Mouse (Mus musculus): ENCODE measurements around the gene Patj. TPM values are rescaled to one million over a fixed set of nuclear protein-coding genes. Genes with fewer than 3 reads are reported as not detected.
A peak's percentile ranks its signal among the peaks of the same experiment; 100 is the strongest.

The Patj gene
- polyA plus RNA-seq, 1 experiment from 2014 or later, result 28.4 TPM

GRCm38 (mm10) chr4:98667009-98667408 lies 271.4 kb downstream of the Patj start:
- H3K4me1 ChIP-seq (ENCODE audit: insufficient read depth), result no peaks in the 10 kb centered on the region
- H3K27ac ChIP-seq (ENCODE audit: low read depth), result no peak overlapping the region
- H3K36me3 ChIP-seq (ENCODE audit: insufficient read depth), result no peaks in the 10 kb centered on the region
- no peak for TF ChIP-seq CTCF (IDR thresholded peaks at IDR 0.05; ENCODE audit: low read depth)
- peaks cover 5% of the 10 kb centered on the region; the same call in 1 of the 2 replicates for H3K9me3 ChIP-seq (ENCODE audit: low read depth, low read length)
- no peak overlapping the region for H3K9ac ChIP-seq
- no peak overlapping the region for H3K4me3 ChIP-seq (ENCODE audit: low read depth, low read length)
- DNase-seq, result no peak
- WGBS, result 77% methylated on average over 3 of the region's 3 CpGs
- no peak overlapping the region for H3K4me2 ChIP-seq
- no peak for ATAC-seq (ENCODE audit: insufficient read depth)
- H3K27me3 ChIP-seq (ENCODE audit: insufficient read depth, low read length), result no peaks in the 10 kb centered on the region

- H3K36me3 ChIP-seq (ENCODE audit: insufficient read depth), result no peaks in the 10 kb centered on the region
- no peak for DNase-seq
- no peaks in the 10 kb centered on the region for H3K4me1 ChIP-seq (ENCODE audit: insufficient read depth)
- no peaks in the 10 kb centered on the region for H3K27me3 ChIP-seq (ENCODE audit: insufficient read depth, low read length)
- WGBS, result 43% methylated on average over 9 of the region's 9 CpGs
- ATAC-seq (ENCODE audit: insufficient read depth), result no peak
- H3K4me3 ChIP-seq (ENCODE audit: low read depth, low read length), result no peak overlapping the region
- H3K4me2 ChIP-seq, result no peak overlapping the region
- H3K27ac ChIP-seq (ENCODE audit: low read depth), result no peak overlapping the region
- TF ChIP-seq CTCF (IDR thresholded peaks at IDR 0.05; ENCODE audit: low read depth), result no peak
- H3K9me3 ChIP-seq (ENCODE audit: low read depth, low read length), result no peaks in the 10 kb centered on the region
- no peak overlapping the region for H3K9ac ChIP-seq
Observed at GRCm38 (mm10) chr4:98677506-98677905, 281.9 kb downstream of the Patj start.

DNA sequence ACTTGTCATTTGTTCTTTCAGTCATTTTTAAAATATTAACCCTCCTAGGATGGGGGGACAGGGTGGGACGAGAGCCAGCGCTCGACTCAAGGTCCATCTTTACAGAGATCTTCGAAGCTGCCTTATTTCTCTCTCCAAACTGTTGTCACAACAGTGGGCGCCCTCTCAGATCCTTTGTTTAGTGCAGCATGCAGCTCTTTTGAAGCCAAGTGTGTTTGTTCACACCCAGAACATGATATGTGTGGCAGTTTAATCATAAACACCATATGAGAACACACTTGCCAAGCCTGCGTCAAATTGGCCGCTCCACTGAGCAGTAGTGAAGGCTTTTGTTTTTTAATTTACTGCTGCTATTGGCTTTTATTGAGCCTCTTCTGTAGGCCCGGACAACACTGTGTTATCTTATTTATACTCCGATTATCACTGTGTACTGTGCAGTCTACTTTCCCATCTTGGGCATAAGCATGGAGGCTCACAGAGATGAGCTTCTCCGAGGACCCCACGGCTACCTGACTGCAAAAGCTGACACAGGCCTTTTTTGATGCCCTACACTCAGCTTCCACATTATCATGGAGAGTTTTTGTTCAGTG lies 291.2 kb downstream of the Patj start:
- H3K4me2 ChIP-seq, result no peak overlapping the region
- H3K27ac ChIP-seq (ENCODE audit: low read depth), result no peak overlapping the region
- 0 out of 2 replicates have a peak, but pooled peaks cover 4% of the 10 kb centered on the region for H3K9me3 ChIP-seq (ENCODE audit: low read depth, low read length)
- WGBS, result 84% methylated on average over 11 of the region's 11 CpGs
- ATAC-seq (ENCODE audit: insufficient read depth) (no peak), DNase-seq (no peak)
- no peaks in the 10 kb centered on the region for H3K27me3 ChIP-seq (ENCODE audit: insufficient read depth, low read length)
- no peaks in the 10 kb centered on the region for H3K4me1 ChIP-seq (ENCODE audit: insufficient read depth)
- H3K36me3 ChIP-seq (ENCODE audit: insufficient read depth), result peaks cover 10% of the 10 kb centered on the region
- H3K4me3 ChIP-seq (ENCODE audit: low read depth, low read length), result no peak overlapping the region
- no peak overlapping the region for H3K9ac ChIP-seq
- no peak for TF ChIP-seq CTCF (IDR thresholded peaks at IDR 0.05; ENCODE audit: low read depth)

GRCm38 (mm10) chr4:98688116-98688515 lies 292.5 kb downstream of the Patj start:
- DNase-seq (no peak), ATAC-seq (ENCODE audit: insufficient read depth) (no peak)
- H3K4me2 ChIP-seq, result no peak overlapping the region
- H3K4me1 ChIP-seq (ENCODE audit: insufficient read depth), result no peaks in the 10 kb centered on the region
- no peak for TF ChIP-seq CTCF (IDR thresholded peaks at IDR 0.05; ENCODE audit: low read depth)
- H3K4me3 ChIP-seq (ENCODE audit: low read depth, low read length), result no peak overlapping the region
- 89% methylated on average over 11 of the region's 11 CpGs for WGBS
- H3K9ac ChIP-seq, result no peak overlapping the region
- no peaks in the 10 kb centered on the region for H3K27me3 ChIP-seq (ENCODE audit: insufficient read depth, low read length)
- no peak overlapping the region for H3K27ac ChIP-seq (ENCODE audit: low read depth)
- H3K9me3 ChIP-seq (ENCODE audit: low read depth, low read length), result 0 out of 2 replicates have a peak, but pooled peaks cover 4% of the 10 kb centered on the region
- peaks cover 10% of the 10 kb centered on the region for H3K36me3 ChIP-seq (ENCODE audit: insufficient read depth)

GRCm38 (mm10) chr4:98688520-98688919 lies 292.9 kb downstream of the Patj start:
- TF ChIP-seq CTCF (IDR thresholded peaks at IDR 0.05; ENCODE audit: low read depth), result no peak
- H3K27me3 ChIP-seq (ENCODE audit: insufficient read depth, low read length), result no peaks in the 10 kb centered on the region
- WGBS, result 85% methylated on average over 9 of the region's 9 CpGs

DNA sequence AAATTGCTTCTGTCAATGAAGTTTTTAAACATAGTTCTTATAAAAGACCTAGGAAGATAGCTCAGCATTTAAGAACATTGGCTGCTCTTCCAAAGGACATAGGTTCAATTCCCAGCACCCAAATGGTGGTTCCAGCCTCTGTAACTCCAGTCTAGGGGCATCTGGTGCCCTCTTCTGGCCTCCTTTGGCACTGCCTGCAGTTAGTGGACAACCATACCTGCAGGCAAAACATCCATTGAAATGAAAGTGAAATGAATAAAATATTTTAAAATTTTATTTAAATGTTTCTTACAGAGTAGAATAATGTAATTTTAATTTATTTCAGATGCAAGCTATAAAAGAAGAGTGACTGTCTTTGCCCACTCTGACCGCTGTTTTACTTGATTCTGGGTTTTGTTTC lies 294.4 kb downstream of the Patj start:
- Histone ChIP-seq H3K4me1 (ENCODE audit: insufficient read depth) (no peaks in the 10 kb centered on the region), H3K27me3 (ENCODE audit: insufficient read depth, low read length) (no peaks in the 10 kb centered on the region), H3K4me3 (ENCODE audit: low read depth, low read length) (no peak overlapping the region), H3K36me3 (ENCODE audit: insufficient read depth) (peaks cover 10% of the 10 kb centered on the region), H3K9ac (no peak overlapping the region), H3K27ac (ENCODE audit: low read depth) (no peak overlapping the region), H3K9me3 (ENCODE audit: low read depth, low read length) (0 out of 2 replicates have a peak, but pooled peaks cover 4% of the 10 kb centered on the region), H3K4me2 (no peak overlapping the region)
- ATAC-seq (ENCODE audit: insufficient read depth) (no peak), DNase-seq (no peak)
- WGBS, result 91% methylated on average over 1 of the region's 1 CpGs
- TF ChIP-seq CTCF (IDR thresholded peaks at IDR 0.05; ENCODE audit: low read depth), result peak; percentile 17; the same call in 1 of the 2 replicates

More at GRCm38 (mm10) chr4:98688520-98688919, 292.9 kb downstream of the Patj start:
- Histone ChIP-seq H3K36me3 (ENCODE audit: insufficient read depth) (peaks cover 10% of the 10 kb centered on the region), H3K9ac (no peak overlapping the region), H3K4me3 (ENCODE audit: low read depth, low read length) (no peak overlapping the region), H3K4me2 (no peak overlapping the region), H3K9me3 (ENCODE audit: low read depth, low read length) (0 out of 2 replicates have a peak, but pooled peaks cover 4% of the 10 kb centered on the region), H3K27ac (ENCODE audit: low read depth) (no peak overlapping the region), H3K4me1 (ENCODE audit: insufficient read depth) (no peaks in the 10 kb centered on the region)
- DNase-seq (no peak), ATAC-seq (ENCODE audit: insufficient read depth) (no peak)

DNA sequence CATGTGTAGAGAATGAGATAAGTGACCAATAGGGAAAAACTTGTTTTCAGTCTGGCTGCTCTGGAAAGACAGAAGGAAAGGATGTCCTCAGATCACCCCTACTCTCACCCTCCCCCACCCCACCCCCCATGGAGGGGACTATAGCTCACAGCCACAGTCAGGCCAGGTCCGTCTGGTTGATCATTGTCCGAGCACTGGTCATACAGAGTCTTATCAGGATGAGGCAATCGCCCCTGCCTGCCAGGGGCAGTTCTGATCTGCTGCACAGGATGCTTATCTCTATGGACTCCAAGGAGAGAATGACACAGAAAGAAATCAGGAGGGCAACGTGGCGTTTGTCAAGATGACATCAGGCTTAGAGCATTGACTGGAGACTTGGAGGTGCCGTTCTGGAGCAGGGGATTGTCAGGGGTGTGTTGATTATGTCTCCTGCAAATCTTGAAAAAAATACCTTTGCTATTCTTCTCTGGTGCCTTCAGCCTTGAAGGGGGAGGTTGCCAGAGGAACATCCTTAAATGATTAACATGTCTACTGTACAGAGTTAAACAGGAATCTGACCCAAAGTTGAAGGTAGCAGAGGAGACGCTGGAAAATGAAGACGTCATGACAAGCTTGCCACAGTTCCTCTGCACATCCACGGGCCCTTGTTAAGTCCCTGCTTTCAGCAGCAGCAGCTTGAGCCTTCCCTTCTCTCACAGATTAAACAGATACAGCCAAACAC lies 298.0 kb downstream of the Patj start:
- no peak for TF ChIP-seq CTCF (IDR thresholded peaks at IDR 0.05; ENCODE audit: low read depth)
- Histone ChIP-seq H3K36me3 (ENCODE audit: insufficient read depth) (peaks cover 7% of the 10 kb centered on the region; the same call in 1 of the 2 replicates), H3K27ac (ENCODE audit: low read depth) (no peak overlapping the region; the same call in 1 of the 2 replicates), H3K4me3 (ENCODE audit: low read depth, low read length) (no peak overlapping the region), H3K4me2 (no peak overlapping the region), H3K9me3 (ENCODE audit: low read depth, low read length) (0 out of 2 replicates have a peak, but pooled peaks cover 4% of the 10 kb centered on the region), H3K4me1 (ENCODE audit: insufficient read depth) (no peaks in the 10 kb centered on the region), H3K9ac (no peak overlapping the region), H3K27me3 (ENCODE audit: insufficient read depth, low read length) (no peaks in the 10 kb centered on the region)
- ATAC-seq (ENCODE audit: insufficient read depth), result peak; percentile 30; the same call in 1 of the 2 replicates
- WGBS, result 25% methylated on average over 9 of the region's 9 CpGs
- no peak for DNase-seq

Measured in lung, embryonic 14.5 days (tissue).